Mouse (Mus musculus): ENCODE data around the gene Itih2. TPM values are rescaled to one million over a fixed set of nuclear protein-coding genes. Genes with fewer than 3 reads are reported as not detected.

Gene Itih2
- total RNA-seq, 2 experiments from 2014 or later = 1.6 to 2.1 TPM

GRCm38 (mm10) chr2:10121826-10122225, 9.4 kb downstream of the Itih2 start:
- no peak for DNase-seq (ENCODE audit: extremely low spot score in 1 of 2, low spot score in 1 of 2)

- no peak for DNase-seq (ENCODE audit: extremely low spot score in 1 of 2, low spot score in 1 of 2)
Observed at GRCm38 (mm10) chr2:10119276-10119675, 11.9 kb downstream of the Itih2 start.

- no peak for DNase-seq (ENCODE audit: extremely low spot score in 1 of 2, low spot score in 1 of 2)
Observed at GRCm38 (mm10) chr2:10118751-10119150, 12.4 kb downstream of the Itih2 start.

GRCm38 (mm10) chr2:10108535-10109189, 22.5 kb downstream of the Itih2 start:
- DNase-seq (ENCODE audit: extremely low spot score in 1 of 2, low spot score in 1 of 2) = no peak

- peak in 1 of 2 experiments; percentile 66 for DNase-seq (ENCODE audit: extremely low spot score in 1 of 2, low spot score in 1 of 2)
Observed at GRCm38 (mm10) chr2:10101180-10101579, 30.0 kb downstream of the Itih2 start.

GRCm38 (mm10) chr2:10100471-10100870, 30.7 kb downstream of the Itih2 start:
- DNase-seq (ENCODE audit: extremely low spot score in 1 of 2, low spot score in 1 of 2) = no peak

GRCm38 (mm10) chr2:10098598-10099215, 32.5 kb downstream of the Itih2 start:
- peak; percentile 51 to 80 for DNase-seq (ENCODE audit: extremely low spot score in 1 of 2, low spot score in 1 of 2)

GRCm38 (mm10) chr2:10094327-10095100, 36.7 kb downstream of the Itih2 start:
- no peak for DNase-seq (ENCODE audit: extremely low spot score in 1 of 2, low spot score in 1 of 2)

- no peak for DNase-seq (ENCODE audit: extremely low spot score in 1 of 2, low spot score in 1 of 2)
Observed at GRCm38 (mm10) chr2:10087256-10087850, 43.8 kb downstream of the Itih2 start.

- DNase-seq (ENCODE audit: extremely low spot score in 1 of 2, low spot score in 1 of 2) = no peak
Observed at GRCm38 (mm10) chr2:10082737-10083136, 48.5 kb downstream of the Itih2 start.

GRCm38 (mm10) chr2:10081453-10082080, 49.6 kb downstream of the Itih2 start:
- no peak for DNase-seq (ENCODE audit: extremely low spot score in 1 of 2, low spot score in 1 of 2)

- DNase-seq (ENCODE audit: extremely low spot score in 1 of 2, low spot score in 1 of 2) = peak; percentile 92 to 94
Observed at GRCm38 (mm10) chr2:10080310-10081010, 50.7 kb downstream of the Itih2 start, which contains the start of the genes Atp5c1 and Kin. Gene Atp5c1 (minus strand): TSS chr2:10080510. Gene Kin (plus strand): TSS chr2:10080593.

- DNase-seq (ENCODE audit: extremely low spot score in 1 of 2, low spot score in 1 of 2) = peak in 1 of 2 experiments; percentile 21
Observed at GRCm38 (mm10) chr2:10079745-10080309, 51.4 kb downstream of the Itih2 start.

GRCm38 (mm10) chr2:10076675-10077074, 54.5 kb downstream of the Itih2 start:
- no peak for DNase-seq (ENCODE audit: extremely low spot score in 1 of 2, low spot score in 1 of 2)

GRCm38 (mm10) chr2:10074470-10074869, 56.7 kb downstream of the Itih2 start:
- DNase-seq (ENCODE audit: extremely low spot score in 1 of 2, low spot score in 1 of 2) = no peak

- no peak for DNase-seq (ENCODE audit: extremely low spot score in 1 of 2, low spot score in 1 of 2)
Observed at GRCm38 (mm10) chr2:10071751-10072150, 59.4 kb downstream of the Itih2 start.

GRCm38 (mm10) chr2:10058836-10059235, 72.4 kb downstream of the Itih2 start:
- DNase-seq (ENCODE audit: extremely low spot score in 1 of 2, low spot score in 1 of 2) = no peak

- no peak for DNase-seq (ENCODE audit: extremely low spot score in 1 of 2, low spot score in 1 of 2)
Observed at GRCm38 (mm10) chr2:10051996-10052395, 79.2 kb downstream of the Itih2 start.

- DNase-seq (ENCODE audit: extremely low spot score in 1 of 2, low spot score in 1 of 2) = no peak
Observed at GRCm38 (mm10) chr2:10050878-10051277, 80.3 kb downstream of the Itih2 start.
